Mouse (Mus musculus): ENCODE data around the gene Gm20518.

Gm20518 gene

GRCm38 (mm10) chr16:17896091-17896490, 4.6 kb upstream of the Gm20518 start:
- in situ Hi-C loops (cut with MboI, MseI) = loop anchor here (10.0 kb wide), 1 partner anchor 939 kb away; the partner anchor contains the start of genes 2510002D24Rik and Gm28539

- in situ Hi-C loops (cut with MboI, MseI) = loop anchor here (10.0 kb wide), 1 partner anchor 941 kb away; the partner anchor contains the start of genes 2510002D24Rik and Gm28539
Observed at GRCm38 (mm10) chr16:17893923-17894322, 2.5 kb upstream of the Gm20518 start, which contains the start of gene Tssk1. Gene Tssk1 (plus strand): TSS chr16:17894223.

- in situ Hi-C loops (cut with MboI, MseI) = loop anchor here (10.0 kb wide), 1 partner anchor 942 kb away; the partner anchor contains the start of genes 2510002D24Rik and Gm28539
Observed at GRCm38 (mm10) chr16:17892606-17893005, 1.1 kb upstream of the Gm20518 start.

GRCm38 (mm10) chr16:17890917-17891566, 429 bp downstream of the Gm20518 start:
- in situ Hi-C loops (cut with MboI, MseI) = loop anchor here (10.0 kb wide), 1 partner anchor 944 kb away; the partner anchor contains the start of genes 2510002D24Rik and Gm28539

- in situ Hi-C loops (cut with MboI, MseI) = loop anchor here (10.0 kb wide), 1 partner anchor 944 kb away; the partner anchor contains the start of genes 2510002D24Rik and Gm28539
Observed at GRCm38 (mm10) chr16:17890342-17890727, 1.1 kb downstream of the Gm20518 start.

GRCm38 (mm10) chr16:17889689-17890341, 1.7 kb downstream of the Gm20518 start:
- in situ Hi-C loops (cut with MboI, MseI) = loop anchor here (10.0 kb wide), 1 partner anchor 945 kb away; the partner anchor contains the start of genes 2510002D24Rik and Gm28539

- in situ Hi-C loops (cut with MboI, MseI) = no loop called here
Observed at GRCm38 (mm10) chr16:17884116-17884515, 7.4 kb downstream of the Gm20518 start.

GRCm38 (mm10) chr16:17882196-17882595, 9.3 kb downstream of the Gm20518 start:
- in situ Hi-C loops (cut with MboI, MseI) = no loop called here

- in situ Hi-C loops (cut with MboI, MseI) = no loop called here
Observed at GRCm38 (mm10) chr16:17879571-17879970, 11.9 kb downstream of the Gm20518 start.

- in situ Hi-C loops (cut with MboI, MseI) = no loop called here
Observed at GRCm38 (mm10) chr16:17876096-17876495, 15.4 kb downstream of the Gm20518 start.

- in situ Hi-C loops (cut with MboI, MseI) = no loop called here
Observed at GRCm38 (mm10) chr16:17875174-17875573, 16.3 kb downstream of the Gm20518 start.

- in situ Hi-C loops (cut with MboI, MseI) = no loop called here
Observed at GRCm38 (mm10) chr16:17872995-17873394, 18.5 kb downstream of the Gm20518 start.

GRCm38 (mm10) chr16:17871248-17871647, 20.2 kb downstream of the Gm20518 start:
- in situ Hi-C loops (cut with MboI, MseI) = no loop called here

GRCm38 (mm10) chr16:17865770-17866169, 25.7 kb downstream of the Gm20518 start:
- in situ Hi-C loops (cut with MboI, MseI) = no loop called here

- in situ Hi-C loops (cut with MboI, MseI) = no loop called here
Observed at GRCm38 (mm10) chr16:17865293-17865692, 26.2 kb downstream of the Gm20518 start.

GRCm38 (mm10) chr16:17858592-17858991, 32.9 kb downstream of the Gm20518 start:
- in situ Hi-C loops (cut with MboI, MseI) = no loop called here

- in situ Hi-C loops (cut with MboI, MseI) = no loop called here
Observed at GRCm38 (mm10) chr16:17857157-17857556, 34.3 kb downstream of the Gm20518 start.

- in situ Hi-C loops (cut with MboI, MseI) = no loop called here
Observed at GRCm38 (mm10) chr16:17853263-17853662, 38.2 kb downstream of the Gm20518 start.

GRCm38 (mm10) chr16:17851860-17852259, 39.6 kb downstream of the Gm20518 start:
- in situ Hi-C loops (cut with MboI, MseI) = no loop called here

GRCm38 (mm10) chr16:17851331-17851730, 40.1 kb downstream of the Gm20518 start:
- in situ Hi-C loops (cut with MboI, MseI) = no loop called here

GRCm38 (mm10) chr16:17849486-17849885, 42.0 kb downstream of the Gm20518 start:
- in situ Hi-C loops (cut with MboI, MseI) = no loop called here

GRCm38 (mm10) chr16:17848928-17849327, 42.5 kb downstream of the Gm20518 start:
- in situ Hi-C loops (cut with MboI, MseI) = no loop called here

GRCm38 (mm10) chr16:17848431-17848830, 43.0 kb downstream of the Gm20518 start:
- in situ Hi-C loops (cut with MboI, MseI) = no loop called here
